Mouse (Mus musculus): Measurements from ENCODE around the gene Cacna1h. TPM values are rescaled to one million over a fixed set of nuclear protein-coding genes. Genes with fewer than 3 reads are reported as not detected.
A peak's percentile ranks its signal among the peaks of the same experiment; 100 is the strongest.

Cacna1h gene
- polyA plus RNA-seq, 1 experiment from 2014 or later, result 1.6 TPM

DNA sequence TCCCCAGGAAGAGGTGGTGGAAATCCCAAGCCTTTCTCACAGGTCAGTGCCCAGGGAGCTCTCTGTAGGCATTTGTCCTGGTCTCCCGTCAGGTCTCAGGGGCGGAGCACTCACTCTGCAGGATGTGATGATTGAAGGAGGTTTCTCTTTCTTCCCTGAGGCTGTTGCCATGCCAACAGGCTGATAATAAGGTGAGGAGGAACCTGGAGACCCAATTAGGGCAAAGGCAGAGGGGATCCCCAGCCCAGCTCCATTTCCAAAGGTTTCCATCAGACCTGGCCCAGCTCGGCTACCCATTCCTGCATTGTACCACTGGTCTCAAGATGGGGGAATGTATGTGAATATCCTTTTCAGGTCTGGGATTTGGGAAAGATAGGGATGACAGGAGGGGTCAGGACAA is 29.4 kb downstream of the Cacna1h start:
- Histone ChIP-seq H3K27me3 (replicated peaks) (0 out of 2 replicates have a peak, but pooled peaks cover 8% of the 10 kb centered on the region), H3K9me3 (replicated peaks) (no peaks in the 10 kb centered on the region), H3K4me1 (peaks cover 28% of the 10 kb centered on the region; the same call in 1 of the 2 replicates), H3K27ac (no peak overlapping the region), H3K36me3 (no peaks in the 10 kb centered on the region), H3K9ac (no peak overlapping the region), H3K4me2 (no peak overlapping the region), H3K4me3 (no peak overlapping the region)
- WGBS (ENCODE audit: insufficient replicate concordance), result 24% methylated on average over 3 of the region's 3 CpGs
- no peak for ATAC-seq

DNA sequence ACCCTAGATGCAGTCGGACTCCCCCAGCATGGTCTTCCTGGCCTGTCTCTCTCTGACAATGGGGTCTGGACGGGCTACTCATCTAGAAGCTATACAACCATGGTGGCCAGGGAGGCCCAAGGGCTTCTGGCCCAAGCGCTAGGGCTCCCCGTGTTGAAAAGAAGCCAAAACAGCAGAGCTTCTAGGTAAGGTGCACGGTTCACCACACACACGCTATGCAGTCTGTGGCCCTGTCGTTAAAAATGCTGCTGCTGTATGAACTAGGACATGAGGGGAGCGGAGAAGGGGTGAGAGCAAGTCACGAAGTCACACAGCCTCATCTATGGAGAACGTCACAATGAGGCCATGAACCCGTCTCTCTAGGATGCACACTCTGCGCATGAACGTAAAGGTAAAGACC is 31.4 kb downstream of the Cacna1h start:
- WGBS (ENCODE audit: insufficient replicate concordance), result 73% methylated on average over 13 of the region's 13 CpGs
- peaks cover 22% of the 10 kb centered on the region; the same call in 1 of the 2 replicates for H3K4me1 ChIP-seq
- no peak for ATAC-seq

DNA sequence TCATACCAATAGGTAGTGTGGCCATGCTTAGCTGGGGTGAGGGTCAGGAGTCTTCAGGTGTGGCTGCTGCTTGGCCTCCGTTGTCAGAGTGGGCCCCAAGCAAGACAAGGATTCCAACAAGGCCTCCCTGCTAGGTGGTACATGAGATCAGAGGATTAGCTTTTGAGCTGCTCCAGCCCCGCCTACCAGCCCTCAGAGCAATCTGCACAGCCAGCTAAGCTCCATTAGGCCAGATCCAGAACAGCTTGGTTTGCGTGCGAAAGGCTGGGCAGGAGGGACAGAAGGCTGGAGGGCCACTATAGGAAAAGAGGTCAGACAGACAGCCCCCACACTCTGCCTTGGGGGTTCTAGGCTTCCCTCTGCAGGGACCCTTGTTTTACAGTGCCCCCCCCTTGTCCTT is 32.1 kb downstream of the Cacna1h start:
- H3K27ac ChIP-seq, result no peak overlapping the region
- no peaks in the 10 kb centered on the region for H3K36me3 ChIP-seq
- H3K27me3 ChIP-seq (replicated peaks), result 0 out of 2 replicates have a peak, but pooled peaks cover 8% of the 10 kb centered on the region
- H3K4me3 ChIP-seq, result no peak overlapping the region
- 59% methylated on average over 4 of the region's 4 CpGs for WGBS (ENCODE audit: insufficient replicate concordance)
- no peak overlapping the region for H3K9ac ChIP-seq
- H3K9me3 ChIP-seq (replicated peaks), result no peaks in the 10 kb centered on the region
- peaks cover 21% of the 10 kb centered on the region; the same call in 1 of the 2 replicates for H3K4me1 ChIP-seq
- no peak overlapping the region for H3K4me2 ChIP-seq
- no peak for ATAC-seq

More for the DNA sequence above, 31.4 kb downstream of the Cacna1h start:
- H3K9me3 ChIP-seq (replicated peaks), result no peaks in the 10 kb centered on the region
- H3K4me2 ChIP-seq, result no peak overlapping the region
- no peak overlapping the region for H3K27ac ChIP-seq
- H3K9ac ChIP-seq, result no peak overlapping the region
- H3K36me3 ChIP-seq, result no peaks in the 10 kb centered on the region
- 0 out of 2 replicates have a peak, but pooled peaks cover 8% of the 10 kb centered on the region for H3K27me3 ChIP-seq (replicated peaks)
- H3K4me3 ChIP-seq, result no peak overlapping the region

DNA sequence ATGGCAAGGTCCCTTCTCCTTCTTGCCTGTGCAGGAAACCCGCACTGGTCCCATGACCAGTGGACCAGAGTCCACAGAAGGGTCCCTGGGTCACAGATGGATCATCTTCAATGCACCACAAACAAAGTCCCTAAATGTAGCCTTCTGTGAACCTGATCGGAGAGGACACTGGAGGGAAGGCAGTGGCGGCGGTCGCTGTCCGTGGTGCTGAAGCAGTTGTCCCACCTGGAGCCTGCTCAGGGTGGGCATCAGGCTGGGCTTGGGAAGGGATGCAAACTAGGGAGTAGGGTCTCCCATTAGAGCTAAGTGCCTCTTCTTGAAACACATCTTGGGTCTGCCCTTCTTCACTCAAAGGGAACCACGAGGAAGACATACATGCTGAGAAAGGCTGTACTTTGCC is 33.1 kb downstream of the Cacna1h start:
- Histone ChIP-seq H3K4me3 (no peak overlapping the region), H3K36me3 (no peaks in the 10 kb centered on the region), H3K4me2 (no peak overlapping the region), H3K4me1 (peaks cover 10% of the 10 kb centered on the region; the same call in 1 of the 2 replicates), H3K27me3 (replicated peaks) (0 out of 2 replicates have a peak, but pooled peaks cover 8% of the 10 kb centered on the region), H3K9ac (no peak overlapping the region), H3K9me3 (replicated peaks) (no peaks in the 10 kb centered on the region), H3K27ac (no peak overlapping the region)
- WGBS (ENCODE audit: insufficient replicate concordance), result 7% methylated on average over 7 of the region's 7 CpGs
- no peak for ATAC-seq

DNA sequence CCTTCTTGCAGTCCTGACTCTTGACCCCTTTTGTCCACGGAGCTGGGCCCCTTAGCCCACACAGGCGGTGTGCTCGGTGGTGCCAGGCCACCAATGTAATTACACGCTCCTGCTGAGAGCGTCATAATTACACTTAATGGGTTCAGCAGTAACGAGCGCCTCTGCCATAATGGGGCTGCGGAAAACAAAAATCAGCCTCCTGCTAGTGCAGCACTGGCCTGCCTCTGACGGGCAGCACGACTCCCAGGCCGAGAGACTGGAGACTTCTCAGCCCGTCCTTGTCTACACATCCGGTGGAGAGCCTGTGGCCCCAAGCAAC is 35.1 kb downstream of the Cacna1h start:
- Histone ChIP-seq H3K36me3 (no peaks in the 10 kb centered on the region), H3K27ac (no peak overlapping the region), H3K9me3 (replicated peaks) (no peaks in the 10 kb centered on the region), H3K9ac (no peak overlapping the region), H3K4me1 (no peaks in the 10 kb centered on the region), H3K27me3 (replicated peaks) (0 out of 2 replicates have a peak, but pooled peaks cover 5% of the 10 kb centered on the region), H3K4me2 (no peak overlapping the region), H3K4me3 (no peak overlapping the region)
- ATAC-seq, result no peak
- WGBS (ENCODE audit: insufficient replicate concordance), result 68% methylated on average over 13 of the region's 13 CpGs

DNA sequence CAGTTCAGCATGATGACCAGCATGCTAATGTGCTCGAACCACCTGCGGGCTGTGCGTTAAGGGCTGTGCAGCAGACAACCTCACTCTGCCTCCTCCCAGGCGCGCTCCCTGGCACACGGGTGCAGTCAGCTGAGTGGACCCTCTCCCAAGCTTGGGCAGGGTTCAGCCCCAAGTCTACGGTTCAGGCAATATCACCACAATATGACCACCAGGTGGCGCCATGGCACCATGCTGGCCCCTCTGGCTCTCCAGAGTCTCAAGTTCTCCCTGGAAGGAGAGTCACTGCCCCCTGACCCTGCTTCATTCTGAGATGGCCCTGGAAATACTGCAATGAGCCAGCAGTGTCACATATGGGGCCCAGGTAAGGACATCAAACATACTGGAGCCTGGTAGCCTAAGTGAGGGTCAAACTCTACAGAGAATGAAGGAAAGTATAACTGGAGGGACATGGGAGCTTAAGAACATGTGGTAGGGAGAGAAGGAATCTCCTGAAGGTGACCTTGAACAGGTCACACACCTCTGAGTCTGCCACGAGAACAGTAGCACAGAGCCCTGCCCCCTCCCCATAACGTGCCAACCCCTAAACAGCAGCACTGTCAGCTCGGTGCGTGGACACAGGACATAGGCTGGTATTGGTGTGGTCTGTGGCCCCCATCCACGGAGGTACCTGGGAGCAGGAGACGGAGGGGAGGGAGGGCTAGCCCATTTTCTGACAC is 35.6 kb downstream of the Cacna1h start:
- Histone ChIP-seq H3K4me3 (no peak overlapping the region), H3K9me3 (replicated peaks) (no peaks in the 10 kb centered on the region), H3K4me1 (no peaks in the 10 kb centered on the region), H3K27ac (no peak overlapping the region), H3K4me2 (no peak overlapping the region), H3K9ac (no peak overlapping the region), H3K36me3 (no peaks in the 10 kb centered on the region), H3K27me3 (replicated peaks) (0 out of 2 replicates have a peak, but pooled peaks cover 5% of the 10 kb centered on the region)
- 31% methylated on average over 14 of the region's 14 CpGs for WGBS (ENCODE audit: insufficient replicate concordance)
- 0 out of 2 replicates have a peak, but pooled peaks have one; percentile 13 for ATAC-seq

DNA sequence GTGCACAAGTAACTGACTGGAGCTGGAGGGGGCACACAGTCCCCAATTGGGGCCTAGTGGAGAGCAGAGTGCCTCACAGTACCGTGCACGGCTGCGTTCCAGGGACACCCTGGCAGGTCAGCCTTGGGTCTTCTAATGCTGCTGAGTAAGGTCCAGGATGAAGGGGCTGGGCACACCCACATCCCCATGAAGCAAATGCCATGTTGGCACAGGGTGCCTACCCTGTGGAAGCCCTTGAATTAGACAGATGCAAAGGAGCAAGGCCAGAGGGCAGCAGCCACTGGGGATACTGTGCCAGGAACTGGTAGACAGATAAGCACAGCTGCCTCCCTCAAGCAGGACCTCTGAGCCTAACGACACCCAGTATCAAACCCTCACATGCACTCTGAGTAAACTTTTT is 39.1 kb downstream of the Cacna1h start:
- no peaks in the 10 kb centered on the region for H3K9me3 ChIP-seq (replicated peaks)
- H3K4me1 ChIP-seq, result 0 out of 2 replicates have a peak, but pooled peaks cover 4% of the 10 kb centered on the region
- ATAC-seq, result no peak
- H3K4me3 ChIP-seq, result no peak overlapping the region
- no peak overlapping the region for H3K9ac ChIP-seq
- WGBS (ENCODE audit: insufficient replicate concordance), result 61% methylated on average over 4 of the region's 4 CpGs
- no peaks in the 10 kb centered on the region for H3K36me3 ChIP-seq
- H3K4me2 ChIP-seq, result no peak overlapping the region
- H3K27ac ChIP-seq, result no peak overlapping the region
- H3K27me3 ChIP-seq (replicated peaks), result no peaks in the 10 kb centered on the region

DNA sequence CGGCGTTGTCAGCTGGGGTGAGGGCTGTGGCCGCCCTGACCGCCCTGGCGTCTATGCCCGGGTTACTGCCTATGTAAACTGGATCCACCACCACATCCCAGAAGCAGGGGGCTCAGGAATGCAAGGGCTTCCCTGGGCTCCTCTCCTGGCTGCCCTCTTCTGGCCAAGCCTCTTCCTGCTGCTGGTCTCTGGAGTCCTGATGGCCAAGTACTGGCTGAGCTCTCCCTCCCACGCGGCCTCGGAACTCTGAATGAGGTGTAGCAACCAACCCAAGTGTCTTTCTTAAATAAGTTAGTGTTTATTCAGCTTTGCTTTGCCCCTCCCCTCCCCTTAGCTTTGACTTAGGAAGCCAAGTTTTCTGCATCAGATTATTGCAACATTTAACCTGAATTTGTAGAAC is 59.6 kb downstream of the Cacna1h start:
- Histone ChIP-seq H3K9me3 (replicated peaks) (peaks cover 20% of the 10 kb centered on the region), H3K4me1 (peaks cover 6% of the 10 kb centered on the region; the same call in 1 of the 2 replicates), H3K27me3 (replicated peaks) (peaks cover 15% of the 10 kb centered on the region), H3K4me3 (no peak overlapping the region), H3K36me3 (peaks cover 9% of the 10 kb centered on the region), H3K9ac (no peak overlapping the region), H3K27ac (no peak overlapping the region), H3K4me2 (no peak overlapping the region)
- ATAC-seq, result no peak
- 45% methylated on average over 9 of the region's 9 CpGs for WGBS (ENCODE audit: insufficient replicate concordance)

DNA sequence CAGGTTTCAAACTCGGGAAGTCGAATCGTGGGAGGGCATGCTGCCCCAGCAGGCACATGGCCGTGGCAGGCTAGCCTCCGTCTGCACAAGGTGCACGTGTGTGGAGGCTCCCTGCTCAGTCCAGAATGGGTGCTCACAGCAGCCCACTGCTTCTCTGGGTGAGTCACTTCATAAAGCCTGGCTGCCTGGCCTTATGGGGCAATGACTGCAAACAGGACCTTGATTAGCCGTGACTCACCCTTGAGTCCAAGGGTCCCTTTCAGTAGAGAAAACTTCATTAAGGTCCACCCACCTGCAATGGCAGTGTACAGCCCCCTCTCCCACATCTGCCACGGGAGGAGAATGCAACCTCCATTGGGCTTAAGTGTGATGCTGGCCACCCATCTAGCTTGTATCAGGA is 61.1 kb downstream of the Cacna1h start:
- Histone ChIP-seq H3K4me2 (no peak overlapping the region), H3K27ac (no peak overlapping the region)
- 59% methylated on average over 8 of the region's 8 CpGs for WGBS (ENCODE audit: insufficient replicate concordance)

DNA sequence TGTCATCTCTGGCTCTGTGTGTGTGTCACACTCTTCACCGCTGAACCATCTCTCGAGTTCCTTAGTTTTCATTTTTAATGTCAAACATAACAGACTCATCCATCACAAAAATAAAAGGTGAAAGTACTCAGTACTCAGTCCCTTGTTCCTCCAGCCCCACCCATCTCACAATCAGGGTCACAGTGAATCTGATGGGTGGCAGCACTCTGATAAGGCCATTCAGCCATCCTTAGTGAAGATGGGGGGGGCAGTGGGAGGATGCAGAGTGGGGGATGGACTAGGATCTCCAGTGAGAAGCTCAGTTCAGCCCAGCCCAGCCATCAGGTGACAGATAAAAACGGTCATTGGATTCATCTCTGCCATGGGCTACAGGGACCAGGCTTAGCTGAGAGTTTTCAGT is 64.6 kb downstream of the Cacna1h start, which contains the start of gene Tpsg1:
TSS of gene Tpsg1 (plus strand) at position 301 of the 400 bp plus-strand sequence.
- Histone ChIP-seq H3K36me3 (no peaks in the 10 kb centered on the region), H3K4me2 (no peak within 1 kb of the TSS), H3K27ac (no peak within 1 kb of the TSS), H3K4me3 (no peak within 1 kb of the TSS), H3K4me1 (peaks cover 6% of the 10 kb centered on the region; the same call in 1 of the 2 replicates), H3K9ac (no peak within 1 kb of the TSS), H3K27me3 (replicated peaks) (peaks cover 14% of the 10 kb centered on the region), H3K9me3 (replicated peaks) (no peaks in the 10 kb centered on the region)
- WGBS (ENCODE audit: insufficient replicate concordance), result 65% methylated on average over 3 of the region's 3 CpGs
- ATAC-seq, result no peak

More for the DNA sequence above, 61.1 kb downstream of the Cacna1h start:
- Histone ChIP-seq H3K4me1 (peaks cover 6% of the 10 kb centered on the region; the same call in 1 of the 2 replicates), H3K27me3 (replicated peaks) (peaks cover 15% of the 10 kb centered on the region), H3K36me3 (peaks cover 5% of the 10 kb centered on the region; the same call in 1 of the 2 replicates), H3K9ac (no peak overlapping the region), H3K9me3 (replicated peaks) (0 out of 2 replicates have a peak, but pooled peaks cover 6% of the 10 kb centered on the region), H3K4me3 (no peak overlapping the region)
- ATAC-seq, result no peak; the same call in 1 of the 2 replicates

DNA sequence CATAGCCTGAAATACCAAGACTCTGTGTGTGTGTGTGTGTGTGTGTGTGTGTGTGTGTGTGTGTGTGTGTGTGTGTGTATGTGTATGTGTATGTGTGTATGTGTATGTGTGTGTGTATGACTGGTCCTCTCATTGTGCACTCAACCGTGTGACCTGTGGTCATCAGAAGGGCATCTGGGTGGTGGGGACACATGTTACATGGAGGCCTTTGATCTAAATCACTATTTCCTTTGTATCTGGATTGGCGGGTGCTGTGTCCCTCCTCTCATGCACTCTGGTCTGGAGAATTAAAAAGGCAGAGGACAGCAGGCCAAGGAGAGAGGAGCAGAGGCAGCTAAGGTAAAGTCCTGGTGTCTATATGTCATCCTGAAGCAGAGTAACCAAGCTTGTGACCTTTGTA is 67.6 kb downstream of the Cacna1h start, which contains the start of gene Tpsb2:
TSS of gene Tpsb2 (plus strand) at position 301 of the 400 bp plus-strand sequence.
- peaks cover 12% of the 10 kb centered on the region; the same call in 1 of the 2 replicates for H3K27me3 ChIP-seq (replicated peaks)
- ATAC-seq, result no peak
- WGBS (ENCODE audit: insufficient replicate concordance), result 49% methylated on average over 2 of the region's 2 CpGs
- no peak within 1 kb of the TSS for H3K9ac ChIP-seq
- no peaks in the 10 kb centered on the region for H3K36me3 ChIP-seq
- H3K9me3 ChIP-seq (replicated peaks), result no peaks in the 10 kb centered on the region
- H3K4me2 ChIP-seq, result no peak within 1 kb of the TSS
- no peak within 1 kb of the TSS for H3K27ac ChIP-seq
- peaks cover 6% of the 10 kb centered on the region; the same call in 1 of the 2 replicates for H3K4me1 ChIP-seq
- H3K4me3 ChIP-seq, result no peak within 1 kb of the TSS

DNA sequence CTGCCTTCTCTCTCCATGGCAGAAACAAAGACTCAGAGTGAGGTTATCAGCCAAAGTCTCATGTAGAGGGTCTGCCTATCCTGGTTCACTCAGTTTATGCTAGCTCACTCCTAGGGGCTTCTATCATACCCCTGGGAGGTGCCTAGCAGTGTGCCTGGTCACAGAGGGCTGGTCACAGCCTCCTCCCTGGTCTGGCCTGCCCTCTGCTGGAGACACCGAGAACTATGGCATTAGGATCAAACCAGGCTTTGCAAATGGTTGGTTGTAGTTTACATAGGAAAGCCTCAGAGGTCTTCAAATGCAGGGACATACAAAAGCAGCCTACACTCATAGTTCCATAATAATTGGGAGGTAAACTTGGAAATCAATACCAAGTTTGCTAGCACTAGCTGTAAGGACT is 69.9 kb downstream of the Cacna1h start:
- Histone ChIP-seq H3K9me3 (replicated peaks) (no peaks in the 10 kb centered on the region), H3K27me3 (replicated peaks) (peaks cover 12% of the 10 kb centered on the region), H3K36me3 (no peaks in the 10 kb centered on the region), H3K9ac (no peak overlapping the region), H3K4me2 (no peak overlapping the region), H3K4me1 (no peaks in the 10 kb centered on the region), H3K27ac (no peak overlapping the region), H3K4me3 (no peak overlapping the region)
- WGBS (ENCODE audit: insufficient replicate concordance), result 4% methylated on average over 1 of the region's 1 CpGs
- ATAC-seq, result no peak
